Mouse (Mus musculus): ENCODE measurements around the gene Mrpl51.
"Not testable (repeated sequence)": the region's sequence is repeated elsewhere in the genome, so short reads cannot be mapped to it uniquely, and the experiment has no call there.

Gene Mrpl51

DNA sequence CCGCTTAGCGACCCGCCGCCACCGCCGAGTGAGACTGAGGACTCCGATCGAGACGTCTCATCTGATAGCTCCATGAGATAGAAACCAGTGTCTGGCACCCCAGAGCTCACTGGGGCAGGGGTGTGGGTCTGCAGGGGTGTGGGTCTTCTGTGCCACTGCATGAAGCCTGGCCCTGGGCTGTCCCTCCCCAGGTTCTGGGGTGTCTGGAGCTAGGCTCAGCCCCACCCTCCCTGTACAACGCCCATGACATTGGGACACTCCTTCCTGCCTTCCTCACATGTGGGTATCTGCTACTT is 31.1 kb upstream of the Mrpl51 start:
- no peak for DNase-seq

DNA sequence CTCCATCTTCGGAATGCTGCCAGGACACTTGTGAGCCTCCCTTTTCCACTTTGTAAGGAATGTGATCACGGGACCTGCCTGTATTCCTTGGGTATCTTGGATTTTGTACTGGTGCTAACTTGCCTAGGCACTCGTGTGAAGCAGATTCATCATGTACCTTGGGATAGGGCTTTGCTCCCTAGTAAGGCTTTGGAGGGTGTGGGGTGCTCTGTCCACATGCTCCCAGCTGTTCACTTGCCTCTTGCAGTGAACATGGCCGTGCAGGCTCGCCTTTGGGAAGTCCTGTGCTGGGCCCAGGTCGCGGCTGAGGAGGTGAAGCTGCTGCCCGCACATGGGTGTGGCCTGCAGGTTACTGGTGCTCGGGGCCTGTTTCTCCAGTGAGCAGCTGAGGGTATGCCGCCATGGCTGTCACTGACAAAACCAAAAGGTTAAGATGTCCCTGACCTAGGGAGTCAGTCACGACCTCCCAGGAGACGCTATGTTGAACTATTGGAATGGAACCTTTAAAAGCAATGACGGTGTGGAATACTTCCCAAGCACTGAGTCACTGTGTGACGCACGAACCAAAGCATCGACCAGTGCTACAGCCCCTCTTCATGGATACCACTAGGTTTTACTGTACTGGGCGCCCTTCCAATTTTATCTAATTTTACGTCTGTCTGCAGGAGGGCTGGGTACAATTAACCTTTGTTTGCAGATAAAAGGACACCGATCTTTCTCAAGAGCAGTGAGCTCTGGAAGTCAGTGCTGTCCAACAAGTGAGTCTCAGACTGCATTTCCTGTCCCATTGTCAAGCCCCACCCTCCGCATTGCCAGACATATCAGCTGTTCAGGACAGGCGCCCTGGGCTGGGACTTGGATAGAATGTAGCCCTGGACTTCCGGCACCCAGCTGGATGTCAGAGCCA is 30.5 kb upstream of the Mrpl51 start:
- peak; percentile 51 for DNase-seq

DNA sequence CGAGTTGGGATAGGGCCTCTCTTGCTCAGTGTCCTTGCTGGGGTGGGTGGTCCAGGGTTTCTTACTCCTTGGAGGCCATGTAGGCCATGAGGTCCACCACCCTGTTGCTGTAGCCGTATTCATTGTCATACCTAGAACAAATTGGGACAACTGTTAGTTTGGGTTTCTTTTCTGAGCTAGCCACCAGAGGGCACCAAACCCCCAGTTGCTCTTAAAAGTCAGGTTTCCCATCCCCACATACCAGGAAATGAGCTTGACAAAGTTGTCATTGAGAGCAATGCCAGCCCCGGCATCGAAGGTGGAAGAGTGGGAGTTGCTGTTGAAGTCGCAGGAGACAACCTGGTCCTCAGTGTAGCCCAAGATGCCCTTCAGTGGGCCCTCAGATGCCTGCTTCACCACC is 29.6 kb upstream of the Mrpl51 start:
- peak; percentile 80 for DNase-seq

- not testable (repeated sequence) for DNase-seq
Observed at GRCm38 (mm10) chr6:125162615-125163305, 28.8 kb upstream of the Mrpl51 start.

DNA sequence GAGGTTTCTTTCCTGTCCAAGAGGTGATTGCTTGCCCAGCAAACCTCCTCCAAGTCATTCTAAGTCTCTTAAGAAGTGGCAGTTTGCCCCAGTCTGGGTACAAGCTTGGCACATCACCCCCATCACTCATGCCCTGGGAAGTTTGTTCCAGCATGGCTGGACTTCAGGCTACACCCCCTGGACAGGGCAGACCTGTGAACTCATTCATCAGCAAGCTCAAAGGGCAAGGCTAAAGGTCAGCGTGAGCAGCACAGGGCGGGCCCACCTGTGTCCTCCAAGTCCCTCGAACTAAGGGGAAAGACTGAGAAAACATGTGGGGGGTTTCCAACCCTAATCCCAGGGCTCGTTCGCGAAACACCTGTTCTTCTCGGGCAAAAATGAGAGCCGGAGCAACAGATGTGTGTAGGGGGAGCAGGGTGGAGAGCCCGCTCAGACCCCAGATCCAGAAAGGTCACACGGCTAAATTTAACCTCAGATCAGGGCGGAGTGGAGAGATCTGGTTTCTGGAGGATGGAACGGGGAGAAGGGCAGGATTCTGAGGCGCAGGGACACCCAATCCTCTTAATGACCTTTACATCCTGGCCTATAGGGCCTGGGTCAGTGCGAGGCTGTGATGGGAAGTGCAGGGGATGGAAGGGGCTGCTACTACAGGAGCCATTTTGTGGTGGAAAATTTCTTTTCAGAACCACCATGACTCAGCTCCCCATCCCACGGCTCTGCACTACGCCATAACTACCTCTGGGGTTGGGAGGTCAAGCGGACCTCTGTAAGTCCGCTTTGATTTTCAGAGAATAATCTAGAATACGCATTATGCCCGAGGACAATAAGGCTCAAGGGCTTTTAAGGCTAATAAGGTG is 27.6 kb upstream of the Mrpl51 start:
- DNase-seq: no peak

GRCm38 (mm10) chr6:125164672-125165327 is 26.8 kb upstream of the Mrpl51 start:
- peak; percentile 89 for DNase-seq

GRCm38 (mm10) chr6:125165328-125165891 is 26.2 kb upstream of the Mrpl51 start:
- DNase-seq: peak; percentile 98

GRCm38 (mm10) chr6:125166051-125166751 is 25.4 kb upstream of the Mrpl51 start, which contains the start of gene Gapdh:
Gapdh (minus strand) TSS chr6:125166467.
- DNase-seq: peak; percentile 71

GRCm38 (mm10) chr6:125166861-125167650 is 24.5 kb upstream of the Mrpl51 start:
- peak; percentile 75 for DNase-seq

DNA sequence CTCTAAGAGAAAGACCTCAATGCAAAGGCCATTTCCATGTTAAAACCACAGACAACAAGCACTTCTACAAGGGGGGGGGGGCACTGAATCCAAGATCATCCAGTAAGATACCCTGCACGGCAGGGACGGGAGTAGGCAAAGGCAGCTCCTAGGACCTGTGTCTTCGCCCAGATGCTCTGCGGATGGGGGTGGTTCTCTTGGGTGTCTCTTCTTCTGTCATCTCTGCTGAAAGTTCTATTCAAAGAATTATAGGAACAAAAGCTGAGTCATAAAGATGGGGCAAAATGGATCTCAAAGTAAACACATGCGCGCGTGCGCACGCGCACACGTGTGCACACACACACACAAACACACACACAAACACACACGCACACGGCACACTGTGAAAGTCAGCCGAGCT is 23.5 kb upstream of the Mrpl51 start:
- DNase-seq: no peak

DNA sequence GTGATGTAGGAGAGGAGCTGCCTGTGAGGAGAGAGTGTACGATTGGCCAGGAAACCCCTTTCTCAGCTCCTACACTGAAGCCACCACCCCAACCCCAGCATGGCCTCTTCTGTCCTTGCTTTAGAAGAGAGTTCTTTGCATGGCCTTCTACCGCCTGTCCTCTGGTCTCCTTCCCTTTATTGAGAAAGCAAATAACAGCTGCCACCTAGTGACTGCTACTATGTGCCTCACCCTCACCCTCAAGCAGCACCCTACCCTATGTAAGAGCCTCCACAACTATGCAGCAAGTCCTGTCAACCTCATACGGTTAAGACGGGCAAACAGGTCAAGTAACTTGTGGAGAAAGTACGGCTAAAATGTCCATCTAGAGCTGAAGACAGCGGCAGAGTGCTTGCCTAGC is 21.4 kb upstream of the Mrpl51 start:
- no peak for DNase-seq

DNA sequence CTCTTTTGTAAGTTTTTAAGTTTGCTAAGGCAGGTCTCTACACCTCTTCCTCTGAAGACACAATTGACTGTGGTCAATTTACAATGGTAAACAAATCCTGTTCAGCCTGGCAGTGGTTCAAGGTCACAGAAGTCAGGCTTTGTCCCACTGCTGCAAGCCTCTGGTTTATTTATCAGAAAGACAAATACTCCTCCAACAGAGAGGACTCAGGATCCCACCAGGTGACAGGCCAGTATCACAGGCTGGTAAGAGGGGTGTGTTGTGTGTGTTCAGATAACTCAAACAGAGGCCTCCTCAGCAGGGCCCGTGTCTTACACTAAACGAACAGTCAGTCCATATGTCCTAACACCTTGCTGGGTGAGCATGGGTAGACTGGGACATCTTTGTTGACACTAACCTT is 19.1 kb upstream of the Mrpl51 start:
- DNase-seq: no peak

GRCm38 (mm10) chr6:125173256-125173655 is 18.3 kb upstream of the Mrpl51 start:
- no peak for DNase-seq

GRCm38 (mm10) chr6:125175469-125175868 is 16.1 kb upstream of the Mrpl51 start:
- DNase-seq: no peak

- no peak for DNase-seq
Observed at GRCm38 (mm10) chr6:125179601-125180000, 12.0 kb upstream of the Mrpl51 start.

DNA sequence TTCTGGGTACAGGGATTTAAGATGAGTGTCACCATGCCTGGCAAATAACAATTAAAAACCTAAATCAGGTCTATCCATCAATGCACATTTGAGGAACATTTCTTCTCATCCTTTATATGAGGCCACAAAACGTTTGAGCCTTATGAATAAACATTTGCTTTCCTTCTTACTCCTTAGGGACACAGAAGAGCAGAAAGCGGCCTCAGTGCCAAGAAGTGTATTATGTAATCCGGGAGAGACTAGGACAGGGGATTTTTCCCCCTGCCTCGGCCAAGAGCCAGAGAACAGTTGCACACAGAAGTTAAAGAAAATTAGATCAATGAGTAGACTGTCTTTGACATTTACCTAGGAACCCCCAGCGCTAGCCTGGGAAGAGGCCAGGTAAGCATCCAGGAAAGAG is 9.5 kb upstream of the Mrpl51 start:
- no peak for DNase-seq

GRCm38 (mm10) chr6:125186203-125186602 is 5.4 kb upstream of the Mrpl51 start:
- no peak for DNase-seq

DNA sequence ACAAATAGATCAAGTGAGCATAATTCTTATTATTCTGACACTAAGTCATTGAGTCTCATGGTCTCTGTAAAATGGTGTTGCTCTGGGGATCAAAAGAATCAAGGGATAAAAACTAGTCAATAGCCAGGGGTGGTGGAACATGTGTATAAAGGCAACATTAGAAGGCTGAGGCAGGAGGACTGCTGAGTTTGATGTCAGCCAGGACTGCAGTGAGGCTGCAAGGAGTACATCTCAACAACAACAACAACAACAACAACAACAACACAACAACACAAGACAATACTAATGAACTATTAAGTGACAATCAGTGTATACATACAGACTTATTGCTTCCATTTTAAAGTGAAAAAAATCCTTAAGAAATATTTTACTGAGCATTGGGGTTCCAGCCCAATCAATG is 785 bp upstream of the Mrpl51 start:
- no peak for DNase-seq

DNA sequence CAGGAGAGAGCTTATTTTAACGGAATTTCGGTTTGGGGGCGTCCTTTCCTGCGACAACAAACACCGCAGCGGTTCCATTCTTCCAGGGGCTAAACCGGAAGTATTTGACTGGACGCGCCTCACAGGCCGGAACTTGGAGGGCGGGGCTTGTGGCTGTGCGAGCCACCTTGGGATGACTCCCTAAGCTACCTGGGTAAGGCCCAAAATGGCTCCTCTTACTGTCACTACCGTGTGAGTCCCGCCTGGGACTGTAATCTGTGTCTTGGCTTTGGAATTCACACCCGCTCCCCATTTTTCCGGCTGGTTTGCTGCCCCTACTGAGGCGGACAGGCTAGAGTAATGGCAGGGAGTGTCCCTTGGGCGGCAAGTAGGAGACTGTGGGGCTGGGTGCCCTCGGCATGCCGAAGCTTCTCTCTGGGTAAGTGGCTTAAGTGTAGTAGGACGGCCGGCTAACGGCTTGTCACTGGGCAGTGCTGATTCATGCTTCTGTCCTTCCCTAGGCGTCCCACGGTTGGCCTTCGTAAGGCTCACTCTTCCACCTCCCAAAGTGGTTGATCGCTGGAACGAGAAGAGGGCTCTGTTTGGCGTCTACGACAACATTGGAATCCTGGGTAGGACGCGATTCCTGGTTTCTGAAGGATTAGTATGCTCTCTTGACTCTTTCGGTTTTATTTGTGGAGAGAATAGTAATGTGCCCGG is 564 bp downstream of the Mrpl51 start:
- DNase-seq: peak; percentile 97

DNA sequence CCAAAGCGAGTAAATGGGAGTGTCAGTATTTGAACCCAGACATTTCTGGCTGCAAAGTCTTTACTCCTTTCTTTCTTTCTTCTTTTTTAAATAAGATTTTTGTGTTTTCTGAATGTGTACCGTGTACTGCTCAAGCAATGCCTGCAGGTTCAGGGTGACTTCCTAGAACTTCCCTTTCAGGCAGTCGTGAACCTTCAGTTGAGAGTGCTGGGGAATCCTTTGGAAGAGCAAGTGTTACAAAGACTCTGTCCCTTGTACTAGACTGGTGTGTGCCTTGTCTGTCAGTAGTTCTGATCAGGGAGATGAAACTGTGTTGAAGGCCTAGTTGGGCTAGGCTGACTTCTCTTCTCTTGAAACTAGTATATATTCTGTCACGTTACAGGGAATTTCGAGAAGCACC is 1.2 kb downstream of the Mrpl51 start:
- no peak for DNase-seq
